Comparison of ENCODE assay signal across 18 mouse cellular contexts in genomic region chr5:133267887-133268286, GRCm38 (mm10).
A peak's percentile ranks its signal among the peaks of the same experiment; 100 is the strongest.
DNase-seq lines count a peak whose midpoint lies in the region; ATAC-seq and TF ChIP-seq lines count a peak whose summit lies in the region.
"Had no signal": no experiment of that assay in that cellular context is flagged by ENCODE, and none has a peak within 500 bp of the region (broad histone marks: within the 10 kb centered on the region; RNA-seq: fewer than 3 reads in every experiment).

No protein-coding gene starts in this region.

- H3K36me3 ChIP-seq in lung, embryonic 16.5 days (ENCODE audit: control insufficient read depth, insufficient read depth, low read length) = no peaks in the 10 kb centered on the region
- H3K36me3 ChIP-seq: hindbrain, embryonic 10.5 days; stomach, embryonic 15.5 days had no signal

- H3K27ac ChIP-seq in left cerebral cortex, adult 2 months = peak overlapping the region; percentile 54; the same call in 1 of the 2 replicates
- no peak overlapping the region for H3K27ac ChIP-seq in lung, embryonic 16.5 days (ENCODE audit: low read length)
- peak overlapping the region; percentile 24; the same call in 1 of the 2 replicates for H3K27ac ChIP-seq in olfactory bulb, adult 2 months (ENCODE audit: insufficient read depth, low read depth, low read length)
- H3K27ac ChIP-seq: forebrain, embryonic 13.5 days; hindbrain, embryonic 10.5 days; stomach, embryonic 15.5 days had no signal

- H3K9ac ChIP-seq in lung, embryonic 16.5 days (ENCODE audit: low read length) = no peak overlapping the region
- H3K9ac ChIP-seq: forebrain, embryonic 13.5 days; stomach, embryonic 15.5 days had no signal

- no peaks in the 10 kb centered on the region for H3K27me3 ChIP-seq in lung, embryonic 16.5 days (ENCODE audit: control insufficient read depth, insufficient read depth, low read depth, low read length)
- H3K27me3 ChIP-seq: stomach, embryonic 15.5 days had no signal

- TF ChIP-seq CTCF in left cerebral cortex, adult 2 months (IDR thresholded peaks at IDR 0.05) = no peak
- TF ChIP-seq CTCF in olfactory bulb, adult 2 months (IDR thresholded peaks at IDR 0.05; ENCODE audit: insufficient read depth, low read depth, low read length) = no peak

- no peak overlapping the region for H3K4me2 ChIP-seq in lung, embryonic 16.5 days (ENCODE audit: low read depth, low read length)
- H3K4me2 ChIP-seq: forebrain, embryonic 13.5 days; stomach, embryonic 15.5 days had no signal

- H3K9me3 ChIP-seq in lung, embryonic 16.5 days (ENCODE audit: control insufficient read depth, low read length) = no peaks in the 10 kb centered on the region
- H3K9me3 ChIP-seq: forebrain, embryonic 13.5 days; hindbrain, embryonic 10.5 days; stomach, embryonic 15.5 days had no signal

- no peaks in the 10 kb centered on the region for H3K4me1 ChIP-seq in lung, embryonic 16.5 days (replicated peaks; ENCODE audit: control insufficient read depth, insufficient read depth, low read length)
- H3K4me1 ChIP-seq in olfactory bulb, adult 2 months (ENCODE audit: control insufficient read depth, insufficient read depth, low read length) = 0 out of 2 replicates have a peak, but pooled peaks cover 3% of the 10 kb centered on the region
- H3K4me1 ChIP-seq: forebrain, embryonic 13.5 days; hindbrain, embryonic 10.5 days; stomach, embryonic 15.5 days had no signal

- TF ChIP-seq POLR2A in olfactory bulb, adult 2 months (IDR thresholded peaks at IDR 0.05; ENCODE audit: insufficient read depth, low read depth, low read length) = no peak

- intact Hi-C loops in left cerebral cortex, adult 2 months (cut with DNase I) = no loop called here
- intact Hi-C loops in left cerebral cortex, postnatal 14 days (cut with DNase I) = no loop called here

- ATAC-seq in lung, embryonic 16.5 days (ENCODE audit: low read depth) = peak; percentile 60
- ATAC-seq: forebrain, embryonic 13.5 days had no signal

- WGBS in lung, embryonic 16.5 days = 61% methylated on average over 7 of the region's 7 CpGs
- WGBS in olfactory bulb, adult 2 months = 35% methylated on average over 7 of the region's 7 CpGs

- H3K4me3 ChIP-seq in left cerebral cortex, adult 2 months = no peak overlapping the region
- no peak overlapping the region for H3K4me3 ChIP-seq in lung, embryonic 16.5 days (ENCODE audit: low read length)
- no peak overlapping the region for H3K4me3 ChIP-seq in olfactory bulb, adult 2 months (ENCODE audit: insufficient read depth, low read depth, low read length)
- H3K4me3 ChIP-seq: erythroblast, embryonic 14.5 days; forebrain, embryonic 13.5 days; hindbrain, embryonic 10.5 days; stomach, embryonic 15.5 days had no signal

- DNase-seq in left cerebral cortex, adult 2 months (ENCODE audit: extremely low spot score in 1 of 2, low spot score in 2 of 2) = peak; percentile 7 to 15
- no peak for DNase-seq in left cerebral cortex, postnatal 14 days (ENCODE audit: low spot score in 2 of 2)
- peak; percentile 8 to 21 for DNase-seq in lung, adult 18-20 months
- DNase-seq in kidney, postnatal 4 days = no peak
- no peak for DNase-seq in layer of hippocampus, adult 8-10 months (ENCODE audit: low spot score in 2 of 2)
- no peak for DNase-seq in ovary, postnatal 36 days (ENCODE audit: low spot score)
- DNase-seq: adrenal gland, postnatal 10 days; gastrocnemius, postnatal 36 days; kidney, adult 2 months; kidney, postnatal 10 days; left cerebral cortex, postnatal 4 days; liver had no signal

Comparison
In these comparisons a context has a peak if more than half of its experiments do, and no peak if none do; other contexts are left out.
1. DNase-seq: peak in left cerebral cortex, adult 2 months (2 of 2) and lung, adult 18-20 months (2 of 2); none in left cerebral cortex, postnatal 14 days (0 of 2), kidney, postnatal 4 days (0 of 2), layer of hippocampus, adult 8-10 months (0 of 2) and ovary, postnatal 36 days (single experiment).